Mouse (Mus musculus) duodenum, adult 2 months (tissue): ENCODE data around the gene Olfr969. TPM values are rescaled to one million over a fixed set of nuclear protein-coding genes. Genes with fewer than 3 reads are reported as not detected.

Experiments used
- polyA plus RNA-seq: library from polyadenylated mRNA; depleted of rRNA; stranded (reverse); fragments of >200 nt; gene quantifications from 2 replicates; pipeline ENCODE4 v1.2.3, GENCODE M21; 2012; ENCODE audit warnings: low replicate concordance; rRNA removed

Gene Olfr969
- polyA plus RNA-seq = not detected in 2 replicates

GRCm38 (mm10) chr9:39790558-39790957, at the start of gene Olfr969:
TSS of gene Olfr969 (plus strand) at chr9:39790945.

GRCm38 (mm10) chr9:39745949-39746348, 44.8 kb upstream of the Olfr969 start, which contains the start of gene Olfr967:
TSS of gene Olfr967 (plus strand) at chr9:39746249.

GRCm38 (mm10) chr9:39783153-39783552, 7.6 kb upstream of the Olfr969 start, which contains the start of gene Olfr968:
TSS of gene Olfr968 (minus strand) at chr9:39783253.

GRCm38 (mm10) chr9:39808560-39808959, 17.8 kb downstream of the Olfr969 start, which contains the start of gene Olfr970:
TSS of gene Olfr970 (plus strand) at chr9:39808860.

GRCm38 (mm10) chr9:39836576-39836975, 45.8 kb downstream of the Olfr969 start, which contains the start of gene Olfr971:
TSS of gene Olfr971 (plus strand) at chr9:39836876.

Other genes with a start within 250 kb of the Olfr969 start
- not detected in 2 replicates for gene Olfr958, start 236.9 kb upstream of the Olfr969 start, polyA plus RNA-seq
- gene Olfr959, start 215.4 kb upstream of the Olfr969 start, polyA plus RNA-seq = not detected in 2 replicates
- gene AW551984, start 186.5 kb upstream of the Olfr969 start, polyA plus RNA-seq = 0.30 and 1.8 TPM in 2 replicates
- not detected in 2 replicates for gene Olfr148, start 180.3 kb upstream of the Olfr969 start, polyA plus RNA-seq
- gene Olfr960, start 169.6 kb upstream of the Olfr969 start, polyA plus RNA-seq = not detected in 2 replicates
- gene Olfr961, start 145.9 kb upstream of the Olfr969 start, polyA plus RNA-seq = not detected in 2 replicates
- not detected in 2 replicates for gene Olfr963, start 123.7 kb upstream of the Olfr969 start, polyA plus RNA-seq
- not detected in 2 replicates for gene Olfr149, start 83.8 kb upstream of the Olfr969 start, polyA plus RNA-seq
- gene Olfr965, start 79.6 kb upstream of the Olfr969 start, polyA plus RNA-seq = not detected in 2 replicates
- gene Olfr150, start 60.0 kb upstream of the Olfr969 start, polyA plus RNA-seq = not detected in 2 replicates
- not detected in 2 replicates for gene Olfr967, start 44.7 kb upstream of the Olfr969 start, polyA plus RNA-seq
- not detected in 2 replicates for gene Olfr968, start 7.7 kb upstream of the Olfr969 start, polyA plus RNA-seq
- gene Olfr970, start 17.9 kb downstream of the Olfr969 start, polyA plus RNA-seq = not detected in 2 replicates
- gene Olfr971, start 45.9 kb downstream of the Olfr969 start, polyA plus RNA-seq = not detected in 2 replicates
- not detected in 2 replicates for gene Olfr972, start 75.5 kb downstream of the Olfr969 start, polyA plus RNA-seq
- gene Olfr229, start 116.4 kb downstream of the Olfr969 start, polyA plus RNA-seq = not detected in 2 replicates
- not detected in 2 replicates for gene Olfr974, start 146.6 kb downstream of the Olfr969 start, polyA plus RNA-seq
- not detected in 2 replicates for gene Olfr975, start 161.1 kb downstream of the Olfr969 start, polyA plus RNA-seq
- not detected in 2 replicates for gene Olfr976, start 170.2 kb downstream of the Olfr969 start, polyA plus RNA-seq
- not detected in 2 replicates for gene Olfr978, start 201.2 kb downstream of the Olfr969 start, polyA plus RNA-seq
- gene Olfr979, start 212.5 kb downstream of the Olfr969 start, polyA plus RNA-seq = not detected in 2 replicates
- gene Olfr980, start 218.6 kb downstream of the Olfr969 start, polyA plus RNA-seq = not detected in 2 replicates
- not detected in 2 replicates for gene Olfr981, start 230.5 kb downstream of the Olfr969 start, polyA plus RNA-seq